Mouse (Mus musculus) stomach, postnatal 0 days (tissue): ENCODE data around the gene Nudt1. TPM values are rescaled to one million over a fixed set of nuclear protein-coding genes. Genes with fewer than 3 reads are reported as not detected.

Experiments
- ATAC-seq: fragments of 200-750 bp; cut with Nextera tagmentation; 2 replicates; pipeline ENCODE4 v1.8.0; 2017; ENCODE audit not compliant: low FRiP score, low TSS enrichment
- DNase-seq: peaks from one replicate; pipeline ENCODE4 v3.0.0-alpha.2; 2016; ENCODE audit warnings: low spot score
- H3K27ac ChIP-seq: fragments of 300-500 bp; sonication (generic); replicated peaks from 2 replicates; pipeline ENCODE4 v1.5.1; 2014; ENCODE audit warnings: mild to moderate bottlenecking, control low read depth
- H3K27me3 ChIP-seq: fragments of 300-500 bp; sonication (generic); 2 replicates; pipeline ENCODE4 v1.6.1; 2014; ENCODE audit warnings: low read length; ENCODE audit not compliant: control insufficient read depth, insufficient read depth
- H3K36me3 ChIP-seq: fragments of 300-500 bp; sonication (generic); 2 replicates; pipeline ENCODE4 v1.6.1; 2014; ENCODE audit warnings: low read length, mixed read lengths; ENCODE audit not compliant: control insufficient read depth, insufficient read depth
- H3K4me1 ChIP-seq: fragments of 300-500 bp; sonication (generic); replicated peaks from 2 replicates; pipeline ENCODE4 v1.6.1; 2014; ENCODE audit warnings: antibody characterized with exemption; ENCODE audit not compliant: control insufficient read depth, insufficient read depth
- H3K4me2 ChIP-seq: fragments of 300-500 bp; sonication (generic); replicated peaks from 2 replicates; pipeline ENCODE4 v1.6.1; 2014; ENCODE audit warnings: low read depth, mild to moderate bottlenecking, control low read depth, moderate library complexity
- H3K4me3 ChIP-seq: fragments of 300-500 bp; sonication (generic); 2 replicates; pipeline ENCODE4 v1.5.1; 2014; ENCODE audit warnings: low read depth, low read length, control low read depth
- H3K9ac ChIP-seq: fragments of 300-500 bp; sonication (generic); 2 replicates; pipeline ENCODE4 v1.6.1; 2014; ENCODE audit warnings: mild to moderate bottlenecking, low read length, control low read depth, mixed read lengths
- H3K9me3 ChIP-seq: fragments of 300-500 bp; sonication (generic); 2 replicates; pipeline ENCODE4 v1.6.1; 2016; ENCODE audit warnings: low read length; ENCODE audit not compliant: control insufficient read depth
- CTCF ChIP-seq: IDR thresholded peaks from 2 replicates; pipeline ENCODE4 v1.5.1; 2016; ENCODE audit warnings: antibody characterized with exemption, low read depth, mild to moderate bottlenecking, moderate library complexity
- EP300 ChIP-seq: optimal IDR thresholded peaks from 2 replicates; pipeline ENCODE3; 2016; ENCODE audit warnings: antibody characterized with exemption
- WGBS: fragments of 180-500 bp; shearing (Covaris S2); extraction: QIAGEN DNeasy Blood & Tissue Kit; methylation state at CpG from one replicate; pipeline ENCODE4 v1.1.7; 2014; 5-methylcytosine and 5-hydroxymethylcytosine counted together
- polyA plus RNA-seq: library from polyadenylated mRNA; unstranded; fragments of >200 nt; fragmentation: Nextera tagmentation; extraction: Ambion mirVana; gene quantifications from 2 replicates; pipeline ENCODE4 v1.2.1, GENCODE M21; 2015

Gene Nudt1
- polyA plus RNA-seq, 1 experiment from 2014 or later = 25.3 TPM

DNA sequence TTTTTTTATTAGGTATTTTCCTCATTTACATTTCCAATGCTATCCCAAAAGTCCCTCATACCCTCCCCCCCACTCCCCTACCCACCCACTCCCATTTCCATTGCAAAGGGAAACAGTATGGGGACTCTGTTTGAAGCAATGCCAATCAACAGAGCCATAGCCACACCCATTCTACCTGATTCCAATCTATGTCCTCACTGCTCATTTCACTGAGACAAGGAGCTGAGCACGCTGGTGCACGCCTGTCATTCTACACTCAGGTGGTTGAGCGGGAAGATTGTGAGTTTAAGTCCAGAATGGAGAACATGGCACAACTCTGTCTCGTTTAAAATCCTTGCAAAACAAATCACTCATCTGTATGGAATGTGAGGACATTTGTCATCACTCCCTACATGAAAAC lies 11.1 kb downstream of the Nudt1 start:
- ATAC-seq (peak; percentile 41; the same call in 1 of the 2 replicates), DNase-seq (no peak)
- H3K27me3 ChIP-seq = no peaks in the 10 kb centered on the region
- 28% methylated on average over 4 of the region's 4 CpGs for WGBS
- H3K9me3 ChIP-seq = no peaks in the 10 kb centered on the region
- H3K36me3 ChIP-seq = peaks cover 11% of the 10 kb centered on the region; the same call in 1 of the 2 replicates
- peaks cover 4% of the 10 kb centered on the region; the same call in 1 of the 2 replicates for H3K4me1 ChIP-seq
- peak overlapping the region; percentile 92 for H3K4me2 ChIP-seq
- TF ChIP-seq CTCF (no peak), EP300 (no peak)
- no peak overlapping the region for H3K9ac ChIP-seq
- no peak overlapping the region; the same call in 1 of the 2 replicates for H3K4me3 ChIP-seq
- H3K27ac ChIP-seq = peak overlapping the region; percentile 94

DNA sequence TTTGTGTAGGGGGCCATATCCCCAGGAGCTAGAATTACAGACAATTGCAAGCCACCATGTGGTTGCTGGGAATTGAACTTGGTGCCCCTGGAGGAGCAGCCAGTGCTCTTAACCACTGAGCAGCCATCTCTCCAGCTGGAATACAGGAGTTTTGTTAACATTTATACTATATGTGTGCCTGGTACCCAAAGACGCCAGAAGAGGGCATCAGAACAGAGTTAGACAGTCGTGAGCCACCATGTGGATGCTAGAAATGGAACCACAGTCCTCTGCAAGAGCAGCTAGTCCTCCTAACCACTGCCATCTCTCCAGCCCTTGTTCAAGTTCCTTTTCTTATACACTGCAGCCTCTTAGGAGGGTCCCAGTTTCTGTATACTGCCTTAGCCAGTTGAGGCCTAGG lies 12.2 kb downstream of the Nudt1 start:
- Histone ChIP-seq H3K4me2 (no peak overlapping the region), H3K9me3 (no peaks in the 10 kb centered on the region), H3K36me3 (peaks cover 10% of the 10 kb centered on the region; the same call in 1 of the 2 replicates), H3K4me3 (no peak overlapping the region), H3K27ac (no peak overlapping the region), H3K4me1 (peaks cover 4% of the 10 kb centered on the region; the same call in 1 of the 2 replicates), H3K9ac (no peak overlapping the region), H3K27me3 (no peaks in the 10 kb centered on the region)
- 33% methylated on average over 2 of the region's 2 CpGs for WGBS
- TF ChIP-seq EP300 (no peak), CTCF (peak; percentile 57)
- ATAC-seq = no peak
- peak; percentile 22 for DNase-seq

DNA sequence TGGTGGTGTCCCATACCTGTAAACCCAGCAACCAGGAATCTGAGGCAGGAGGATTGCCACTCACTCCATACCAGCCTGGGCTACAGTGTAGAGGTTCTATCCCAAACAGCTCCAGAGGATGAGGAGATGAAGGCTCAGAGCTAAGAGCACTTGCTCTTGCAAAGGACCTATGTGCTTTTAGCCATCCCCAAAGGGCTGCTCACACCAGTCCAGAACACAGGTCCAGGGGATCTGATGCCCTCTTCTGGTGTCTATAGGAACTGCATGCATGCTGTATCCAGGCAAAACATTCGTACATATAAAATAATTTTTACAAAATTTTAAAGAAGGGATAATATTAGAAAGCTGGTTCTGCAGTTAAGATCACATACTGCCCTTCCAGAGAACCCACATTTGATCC lies 15.2 kb downstream of the Nudt1 start:
- Histone ChIP-seq H3K9me3 (no peaks in the 10 kb centered on the region), H3K27ac (no peak overlapping the region), H3K4me1 (no peaks in the 10 kb centered on the region; the same call in 1 of the 2 replicates), H3K4me3 (no peak overlapping the region), H3K9ac (no peak overlapping the region), H3K27me3 (no peaks in the 10 kb centered on the region), H3K4me2 (no peak overlapping the region), H3K36me3 (peaks cover 7% of the 10 kb centered on the region; the same call in 1 of the 2 replicates)
- no peak for ATAC-seq
- DNase-seq = peak; percentile 43
- 75% methylated on average over 1 of the region's 1 CpGs for WGBS
- TF ChIP-seq EP300 (no peak), CTCF (peak; percentile 83)

DNA sequence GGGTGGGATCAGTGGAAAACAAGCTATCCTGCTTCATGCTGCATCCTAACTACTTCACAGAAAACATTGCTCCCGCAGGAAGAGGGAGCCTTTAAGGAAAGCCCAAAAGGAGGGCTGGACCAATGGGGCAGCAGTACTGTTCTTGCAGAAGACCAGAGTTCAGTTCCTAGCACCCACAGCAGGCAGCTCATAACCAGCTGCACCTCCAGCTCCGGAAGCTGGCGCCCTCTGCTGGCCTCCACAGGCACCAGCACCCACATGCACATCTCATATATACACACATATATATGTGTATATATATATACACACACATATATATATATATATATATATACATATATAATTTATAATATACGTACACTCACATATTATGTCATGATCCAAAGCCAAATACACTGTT lies 17.3 kb downstream of the Nudt1 start:
- ATAC-seq (no peak), DNase-seq (no peak)
- peaks cover 7% of the 10 kb centered on the region; the same call in 1 of the 2 replicates for H3K36me3 ChIP-seq
- no peak overlapping the region for H3K4me2 ChIP-seq
- TF ChIP-seq EP300 = no peak
- TF ChIP-seq CTCF = peak; percentile 33; the same call in 1 of the 2 replicates
- 92% methylated on average over 4 of the region's 4 CpGs for WGBS
- H3K4me3 ChIP-seq = no peak overlapping the region
- H3K27me3 ChIP-seq = no peaks in the 10 kb centered on the region
- no peak overlapping the region for H3K9ac ChIP-seq
- no peaks in the 10 kb centered on the region for H3K9me3 ChIP-seq
- no peak overlapping the region for H3K27ac ChIP-seq
- H3K4me1 ChIP-seq = no peaks in the 10 kb centered on the region

DNA sequence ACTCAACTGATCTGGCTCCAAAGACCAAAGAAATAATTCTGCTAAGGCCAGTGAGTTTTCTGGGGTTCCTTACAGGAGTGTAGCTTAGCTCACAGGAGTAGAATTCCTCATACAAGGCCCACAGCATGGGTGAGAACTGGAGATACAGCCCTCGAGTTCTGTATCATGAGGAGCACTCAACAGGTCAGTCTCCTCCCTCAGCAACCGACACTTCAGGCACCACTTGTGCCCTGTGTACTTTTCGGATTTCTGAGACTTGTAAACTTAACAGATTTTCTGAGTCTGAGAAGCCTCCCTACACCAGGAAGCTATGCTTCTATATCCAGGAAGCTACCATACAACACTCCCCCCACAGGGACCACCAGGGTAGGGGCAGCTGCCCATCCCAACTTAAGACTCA lies 18.4 kb downstream of the Nudt1 start:
- 84% methylated on average over 3 of the region's 3 CpGs for WGBS
- no peak for DNase-seq
- H3K36me3 ChIP-seq = peaks cover 7% of the 10 kb centered on the region; the same call in 1 of the 2 replicates
- H3K4me3 ChIP-seq = no peak overlapping the region
- H3K27me3 ChIP-seq = no peaks in the 10 kb centered on the region
- no peaks in the 10 kb centered on the region for H3K9me3 ChIP-seq
- no peak overlapping the region for H3K27ac ChIP-seq
- no peak overlapping the region for H3K9ac ChIP-seq
- TF ChIP-seq EP300 = no peak
- no peak for TF ChIP-seq CTCF
- no peaks in the 10 kb centered on the region for H3K4me1 ChIP-seq
- no peak for ATAC-seq
- H3K4me2 ChIP-seq = no peak overlapping the region

DNA sequence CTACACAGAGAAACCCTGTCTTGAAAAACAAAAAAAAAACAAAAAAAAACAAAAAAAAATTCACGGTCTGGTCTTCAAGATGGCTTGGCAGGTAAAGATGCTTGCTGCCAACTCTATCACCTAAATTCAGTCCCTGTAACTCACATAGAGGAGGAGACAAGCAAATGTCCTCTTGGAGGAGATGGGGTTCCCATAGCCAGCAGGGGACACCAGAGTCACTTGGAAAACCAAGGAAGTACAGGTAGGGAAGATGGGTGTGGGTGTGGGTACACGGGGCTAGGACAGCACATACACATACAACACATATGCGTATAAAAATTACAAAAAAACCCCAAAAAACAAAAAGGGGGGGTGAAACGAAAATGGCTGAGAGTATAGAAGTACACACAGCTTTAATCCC lies 21.4 kb downstream of the Nudt1 start:
- Histone ChIP-seq H3K4me1 (no peaks in the 10 kb centered on the region), H3K27me3 (no peaks in the 10 kb centered on the region), H3K9ac (no peak overlapping the region), H3K9me3 (no peaks in the 10 kb centered on the region), H3K4me3 (no peak overlapping the region), H3K27ac (no peak overlapping the region), H3K4me2 (no peak overlapping the region), H3K36me3 (peaks cover 8% of the 10 kb centered on the region; the same call in 1 of the 2 replicates)
- 81% methylated on average over 4 of the region's 4 CpGs for WGBS
- DNase-seq (no peak), ATAC-seq (no peak)
- TF ChIP-seq EP300 (no peak), CTCF (peak; percentile 58)
